Mouse (Mus musculus): Measurements from ENCODE around the gene Tssc4. TPM values are rescaled to one million over a fixed set of nuclear protein-coding genes. Genes with fewer than 3 reads are reported as not detected.

Tssc4 gene
- polyA plus RNA-seq, 1 experiment from 2014 or later, result 100 TPM

DNA sequence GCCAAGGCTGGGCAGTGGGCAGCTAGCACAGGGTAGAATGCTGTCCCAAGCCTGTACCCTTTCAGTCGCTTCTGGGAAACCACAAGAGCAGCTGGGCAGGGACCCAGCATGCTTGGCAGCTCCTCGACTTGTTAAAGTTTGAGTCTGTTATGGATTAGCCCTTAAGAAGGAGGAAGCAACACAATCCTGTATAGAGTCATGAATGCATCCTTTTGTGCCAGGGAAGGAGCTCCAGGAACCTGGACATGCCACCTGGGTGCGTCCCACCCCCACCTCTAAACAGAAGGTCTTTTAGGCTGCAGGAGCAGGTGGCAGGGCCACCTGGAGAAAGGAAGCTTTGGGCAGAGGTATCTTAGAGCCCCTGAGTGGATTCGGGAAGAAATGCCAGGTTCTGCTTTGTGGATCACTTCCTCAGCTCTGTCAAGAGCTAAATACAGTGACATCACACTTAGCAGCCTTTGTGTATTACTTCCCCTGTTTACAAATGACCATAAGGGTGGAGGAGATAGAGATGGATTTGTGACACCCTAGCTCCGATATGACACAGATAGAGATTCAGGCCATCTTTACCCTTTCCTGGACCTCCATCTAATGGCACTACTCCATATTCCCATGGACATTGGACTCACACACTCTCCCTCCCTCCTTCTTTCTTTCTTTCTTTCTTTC is 9.7 kb upstream of the Tssc4 start:
- ATAC-seq (ENCODE audit: low read depth), result peak; percentile 10; the same call in 1 of the 2 replicates
- peaks cover 55% of the 10 kb centered on the region for H3K4me1 ChIP-seq (replicated peaks; ENCODE audit: control insufficient read depth, insufficient read depth, low read length)
- H3K4me3 ChIP-seq (ENCODE audit: low read length), result no peak overlapping the region
- H3K9ac ChIP-seq (ENCODE audit: low read length), result 0 out of 2 replicates have a peak overlapping the region, but pooled peaks have one; percentile 12
- peaks cover 30% of the 10 kb centered on the region for H3K36me3 ChIP-seq (ENCODE audit: control insufficient read depth, insufficient read depth, low read length)
- no peaks in the 10 kb centered on the region for H3K9me3 ChIP-seq (ENCODE audit: control insufficient read depth, low read length)
- peak overlapping the region; percentile 11; the same call in 1 of the 2 replicates for H3K4me2 ChIP-seq (ENCODE audit: low read depth, low read length)
- no peaks in the 10 kb centered on the region for H3K27me3 ChIP-seq (ENCODE audit: control insufficient read depth, insufficient read depth, low read depth, low read length)
- 37% methylated on average over 5 of the region's 5 CpGs for WGBS
- H3K27ac ChIP-seq (ENCODE audit: low read length), result peak overlapping the region; percentile 84

DNA sequence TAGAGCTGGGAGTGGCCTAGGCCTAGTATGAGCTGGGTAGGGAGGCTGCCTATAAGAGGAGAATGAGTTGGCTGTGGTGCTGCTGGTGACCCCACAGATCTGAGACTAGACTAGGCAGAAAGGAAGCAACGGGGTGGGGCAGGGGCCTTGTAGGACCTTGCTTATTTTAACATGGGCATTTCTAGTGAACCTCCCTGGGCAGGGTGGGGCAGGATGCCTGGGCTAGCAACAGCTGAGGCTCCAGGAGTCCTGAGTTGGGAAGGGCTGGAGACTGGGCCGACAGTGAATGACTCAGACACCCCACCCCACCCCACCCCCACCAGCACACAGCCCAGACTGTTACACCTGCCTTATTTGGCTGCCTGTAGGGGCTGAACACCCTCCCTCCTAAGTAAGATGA is 6.3 kb upstream of the Tssc4 start:
- Histone ChIP-seq H3K4me1 (replicated peaks; ENCODE audit: control insufficient read depth, insufficient read depth, low read length) (peaks cover 22% of the 10 kb centered on the region), H3K27ac (ENCODE audit: low read length) (no peak overlapping the region), H3K9me3 (ENCODE audit: control insufficient read depth, low read length) (no peaks in the 10 kb centered on the region), H3K4me3 (ENCODE audit: low read length) (no peak overlapping the region), H3K4me2 (ENCODE audit: low read depth, low read length) (no peak overlapping the region), H3K36me3 (ENCODE audit: control insufficient read depth, insufficient read depth, low read length) (peaks cover 55% of the 10 kb centered on the region), H3K9ac (ENCODE audit: low read length) (no peak overlapping the region), H3K27me3 (ENCODE audit: control insufficient read depth, insufficient read depth, low read depth, low read length) (no peaks in the 10 kb centered on the region)
- no peak for ATAC-seq (ENCODE audit: low read depth)
- 80% methylated on average over 1 of the region's 2 CpGs for WGBS

GRCm38 (mm10) chr7:143064226-143064625 is 4.8 kb upstream of the Tssc4 start:
- WGBS, result 69% methylated on average over 6 of the region's 6 CpGs
- H3K4me1 ChIP-seq (replicated peaks; ENCODE audit: control insufficient read depth, insufficient read depth, low read length), result peaks cover 19% of the 10 kb centered on the region
- peaks cover 62% of the 10 kb centered on the region for H3K36me3 ChIP-seq (ENCODE audit: control insufficient read depth, insufficient read depth, low read length)
- ATAC-seq (ENCODE audit: low read depth), result no peak
- H3K4me3 ChIP-seq (ENCODE audit: low read length), result no peak overlapping the region
- no peak overlapping the region for H3K27ac ChIP-seq (ENCODE audit: low read length)
- no peak overlapping the region for H3K9ac ChIP-seq (ENCODE audit: low read length)
- no peaks in the 10 kb centered on the region for H3K27me3 ChIP-seq (ENCODE audit: control insufficient read depth, insufficient read depth, low read depth, low read length)
- H3K9me3 ChIP-seq (ENCODE audit: control insufficient read depth, low read length), result no peaks in the 10 kb centered on the region
- H3K4me2 ChIP-seq (ENCODE audit: low read depth, low read length), result no peak overlapping the region

DNA sequence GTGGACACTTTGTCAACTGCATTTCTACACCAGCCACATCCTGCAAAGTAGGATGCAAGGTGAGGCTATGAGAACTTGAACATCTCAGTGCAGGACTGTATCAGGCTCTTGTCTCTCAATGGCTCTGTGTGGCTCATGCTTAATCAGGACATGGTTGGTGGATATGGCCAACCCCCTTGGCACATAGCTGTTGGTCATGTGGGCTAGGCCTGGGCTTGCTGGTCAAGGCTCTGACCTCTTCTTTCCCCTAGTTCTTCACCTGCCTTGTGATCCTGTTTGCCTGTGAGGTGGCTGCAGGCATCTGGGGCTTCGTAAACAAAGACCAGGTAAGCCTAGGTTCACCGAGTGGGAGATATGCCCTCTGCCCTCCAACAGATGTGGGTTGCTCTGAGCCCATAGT is 3.4 kb upstream of the Tssc4 start:
- H3K4me1 ChIP-seq (replicated peaks; ENCODE audit: control insufficient read depth, insufficient read depth, low read length), result peaks cover 19% of the 10 kb centered on the region
- H3K9ac ChIP-seq (ENCODE audit: low read length), result no peak overlapping the region
- H3K27ac ChIP-seq (ENCODE audit: low read length), result no peak overlapping the region
- no peak overlapping the region for H3K4me2 ChIP-seq (ENCODE audit: low read depth, low read length)
- H3K36me3 ChIP-seq (ENCODE audit: control insufficient read depth, insufficient read depth, low read length), result peaks cover 62% of the 10 kb centered on the region
- ATAC-seq (ENCODE audit: low read depth), result no peak
- H3K4me3 ChIP-seq (ENCODE audit: low read length), result no peak overlapping the region
- H3K27me3 ChIP-seq (ENCODE audit: control insufficient read depth, insufficient read depth, low read depth, low read length), result no peaks in the 10 kb centered on the region
- WGBS, result 89% methylated on average over 2 of the region's 2 CpGs
- no peaks in the 10 kb centered on the region for H3K9me3 ChIP-seq (ENCODE audit: control insufficient read depth, low read length)

DNA sequence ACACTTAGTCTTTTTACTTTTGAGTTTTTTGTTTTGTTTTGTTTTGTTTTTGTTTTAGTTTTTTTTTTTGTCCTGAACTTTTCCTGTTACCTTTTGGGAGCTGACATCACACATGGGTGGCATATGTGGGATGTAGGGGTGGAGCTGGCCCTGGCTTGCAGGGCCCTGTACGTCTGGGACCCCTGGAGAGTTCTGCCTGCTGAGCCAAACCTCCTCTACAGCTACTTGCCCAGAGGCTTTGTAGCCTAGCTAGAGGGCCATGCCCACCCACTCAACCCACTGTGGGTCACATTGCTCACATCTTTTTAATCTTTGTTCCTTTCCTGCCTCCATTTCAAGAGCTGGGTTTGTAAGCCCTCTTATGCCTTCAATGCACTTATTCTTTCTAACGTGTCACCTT is 1.6 kb upstream of the Tssc4 start:
- 68% methylated on average over 2 of the region's 2 CpGs for WGBS
- no peaks in the 10 kb centered on the region for H3K9me3 ChIP-seq (ENCODE audit: control insufficient read depth, low read length)
- no peak overlapping the region for H3K9ac ChIP-seq (ENCODE audit: low read length)
- no peak overlapping the region for H3K27ac ChIP-seq (ENCODE audit: low read length)
- H3K4me3 ChIP-seq (ENCODE audit: low read length), result no peak overlapping the region
- peaks cover 53% of the 10 kb centered on the region for H3K36me3 ChIP-seq (ENCODE audit: control insufficient read depth, insufficient read depth, low read length)
- no peaks in the 10 kb centered on the region for H3K27me3 ChIP-seq (ENCODE audit: control insufficient read depth, insufficient read depth, low read depth, low read length)
- ATAC-seq (ENCODE audit: low read depth), result no peak
- no peak overlapping the region for H3K4me2 ChIP-seq (ENCODE audit: low read depth, low read length)
- peaks cover 22% of the 10 kb centered on the region for H3K4me1 ChIP-seq (replicated peaks; ENCODE audit: control insufficient read depth, insufficient read depth, low read length)

DNA sequence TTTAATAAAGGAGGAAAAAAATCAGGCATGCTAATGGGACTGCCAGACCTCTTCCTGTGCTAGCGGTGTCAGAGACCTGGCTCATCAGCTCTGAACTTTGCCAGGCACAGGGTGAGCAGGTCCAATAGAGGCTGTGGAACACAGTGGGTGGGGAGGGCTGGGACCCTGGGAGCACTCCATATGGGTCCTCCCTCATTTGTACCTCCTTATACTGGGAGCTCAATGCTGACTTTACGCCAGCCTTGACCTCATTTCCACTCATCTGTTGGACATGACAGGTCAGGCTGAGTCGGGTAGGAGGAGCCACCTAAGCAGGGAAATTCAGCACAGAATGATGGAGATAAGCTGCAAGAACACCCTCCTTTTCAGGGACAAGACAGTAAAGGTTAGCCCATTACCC is 1.2 kb upstream of the Tssc4 start:
- 76% methylated on average over 3 of the region's 3 CpGs for WGBS
- Histone ChIP-seq H3K4me1 (replicated peaks; ENCODE audit: control insufficient read depth, insufficient read depth, low read length) (peaks cover 22% of the 10 kb centered on the region), H3K27me3 (ENCODE audit: control insufficient read depth, insufficient read depth, low read depth, low read length) (no peaks in the 10 kb centered on the region), H3K4me2 (ENCODE audit: low read depth, low read length) (no peak overlapping the region), H3K4me3 (ENCODE audit: low read length) (no peak overlapping the region), H3K9me3 (ENCODE audit: control insufficient read depth, low read length) (no peaks in the 10 kb centered on the region), H3K36me3 (ENCODE audit: control insufficient read depth, insufficient read depth, low read length) (peaks cover 49% of the 10 kb centered on the region), H3K9ac (ENCODE audit: low read length) (no peak overlapping the region), H3K27ac (ENCODE audit: low read length) (peak overlapping the region; percentile 98)
- no peak for ATAC-seq (ENCODE audit: low read depth)

GRCm38 (mm10) chr7:143068316-143068881 is 650 bp upstream of the Tssc4 start:
- ATAC-seq (ENCODE audit: low read depth), result no peak
- Histone ChIP-seq H3K4me2 (ENCODE audit: low read depth, low read length) (peak overlapping the region; percentile 57), H3K9me3 (ENCODE audit: control insufficient read depth, low read length) (no peaks in the 10 kb centered on the region), H3K9ac (ENCODE audit: low read length) (peak overlapping the region; percentile 53), H3K27ac (ENCODE audit: low read length) (peak overlapping the region; percentile 98), H3K27me3 (ENCODE audit: control insufficient read depth, insufficient read depth, low read depth, low read length) (no peaks in the 10 kb centered on the region), H3K36me3 (ENCODE audit: control insufficient read depth, insufficient read depth, low read length) (peaks cover 44% of the 10 kb centered on the region), H3K4me1 (replicated peaks; ENCODE audit: control insufficient read depth, insufficient read depth, low read length) (peaks cover 22% of the 10 kb centered on the region), H3K4me3 (ENCODE audit: low read length) (peak overlapping the region; percentile 78)
- WGBS, result 50% methylated on average over 13 of the region's 13 CpGs

GRCm38 (mm10) chr7:143069751-143070400 is 827 bp downstream of the Tssc4 start:
- H3K9me3 ChIP-seq (ENCODE audit: control insufficient read depth, low read length), result no peaks in the 10 kb centered on the region
- no peaks in the 10 kb centered on the region for H3K27me3 ChIP-seq (ENCODE audit: control insufficient read depth, insufficient read depth, low read depth, low read length)
- peak overlapping the region; percentile 90 for H3K4me2 ChIP-seq (ENCODE audit: low read depth, low read length)
- H3K4me1 ChIP-seq (replicated peaks; ENCODE audit: control insufficient read depth, insufficient read depth, low read length), result peaks cover 22% of the 10 kb centered on the region
- peak; percentile 15 for ATAC-seq (ENCODE audit: low read depth)
- H3K27ac ChIP-seq (ENCODE audit: low read length), result peak overlapping the region; percentile 98
- peak overlapping the region; percentile 96 for H3K9ac ChIP-seq (ENCODE audit: low read length)
- peak overlapping the region; percentile 78 for H3K4me3 ChIP-seq (ENCODE audit: low read length)
- peaks cover 29% of the 10 kb centered on the region for H3K36me3 ChIP-seq (ENCODE audit: control insufficient read depth, insufficient read depth, low read length)
- WGBS, result 5% methylated on average over 30 of the region's 30 CpGs

DNA sequence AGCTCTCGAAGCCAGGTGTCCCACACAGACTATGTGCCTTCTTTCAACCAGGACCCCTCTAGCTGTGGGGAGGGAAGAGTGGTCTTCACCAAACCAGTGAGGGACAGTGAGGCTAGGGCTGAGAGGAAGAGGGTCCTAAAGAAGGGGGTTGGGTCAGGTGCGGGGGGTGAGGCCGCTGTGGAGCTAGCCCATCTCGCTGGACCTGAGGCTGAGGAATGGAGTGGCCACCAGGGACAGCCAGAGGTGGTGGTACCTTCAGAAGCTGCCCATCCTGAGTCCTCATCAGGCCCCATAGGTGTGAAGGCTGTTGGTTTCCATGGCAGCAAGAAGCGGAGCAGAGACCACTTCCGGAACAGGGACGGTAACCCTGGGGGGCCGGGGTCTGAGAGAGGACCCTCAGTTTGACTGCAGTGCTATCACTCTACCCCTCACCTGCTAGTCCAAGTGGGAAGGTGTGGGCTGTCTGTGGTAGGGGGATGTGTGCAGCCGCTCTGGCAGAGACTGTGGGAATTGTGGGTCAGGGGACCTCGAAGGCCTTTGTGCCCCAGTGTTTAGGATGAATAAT is 1.5 kb downstream of the Tssc4 start:
- Histone ChIP-seq H3K9me3 (ENCODE audit: control insufficient read depth, low read length) (no peaks in the 10 kb centered on the region), H3K36me3 (ENCODE audit: control insufficient read depth, insufficient read depth, low read length) (peaks cover 23% of the 10 kb centered on the region), H3K27me3 (ENCODE audit: control insufficient read depth, insufficient read depth, low read depth, low read length) (no peaks in the 10 kb centered on the region), H3K9ac (ENCODE audit: low read length) (peak overlapping the region; percentile 96), H3K4me1 (replicated peaks; ENCODE audit: control insufficient read depth, insufficient read depth, low read length) (peaks cover 22% of the 10 kb centered on the region), H3K4me2 (ENCODE audit: low read depth, low read length) (peak overlapping the region; percentile 90), H3K4me3 (ENCODE audit: low read length) (peak overlapping the region; percentile 78), H3K27ac (ENCODE audit: low read length) (no peak overlapping the region)
- WGBS, result 81% methylated on average over 10 of the region's 10 CpGs
- ATAC-seq (ENCODE audit: low read depth), result no peak

Measured in lung, embryonic 16.5 days (tissue).